Mouse (Mus musculus) left cerebral cortex, postnatal 36 days (tissue): Measurements from ENCODE around the gene Zbtb46. TPM values are rescaled to one million over a fixed set of nuclear protein-coding genes. Genes with fewer than 3 reads are reported as not detected.

Source experiments
- DNase-seq, 2 experiments: peaks; one replicate each; pipeline ENCODE4 v3.0.0; 2021 to 2022; ENCODE audit warnings: low spot score in 2 of 2, mixed read lengths in 1 of 2
- intact Hi-C: fragments of 180-260 bp; cut with DNase I; formaldehyde crosslinking; loops from one replicate; pipeline ENCODE4 v1.15.1; 2025
- total RNA-seq, 2 experiments: library from RNA; stranded (reverse); gene quantifications; 2 replicates each; pipeline ENCODE4 v1.2.3; 2021

The Zbtb46 gene
- total RNA-seq, 2 experiments from 2014 or later: 10.3 to 12.3 TPM

DNA sequence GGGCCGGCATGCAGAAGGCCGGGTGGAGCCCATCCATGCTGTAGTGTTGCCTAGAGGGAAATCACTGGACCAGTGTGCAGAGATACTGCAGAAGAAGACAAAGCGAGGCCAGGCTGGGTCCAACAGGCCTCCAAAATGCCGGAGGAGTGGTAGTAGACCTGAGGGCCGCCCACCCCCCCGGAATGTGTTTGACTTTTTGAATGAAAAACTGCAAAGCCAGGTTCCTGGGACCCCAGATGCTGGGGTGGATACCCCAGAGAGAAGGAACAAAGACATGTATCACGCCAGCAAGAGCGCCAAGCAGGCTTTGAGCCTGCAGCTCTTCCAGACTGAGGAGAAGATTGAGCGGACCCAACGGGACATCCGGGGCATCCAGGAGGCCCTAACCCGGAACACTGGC is 79.4 kb downstream of the Zbtb46 start, which contains the start of gene Lime1:
Lime1 (plus strand) TSS at position 301 of the 400 bp plus-strand sequence.
- intact Hi-C loops: no loop called here
- no peak for DNase-seq

DNA sequence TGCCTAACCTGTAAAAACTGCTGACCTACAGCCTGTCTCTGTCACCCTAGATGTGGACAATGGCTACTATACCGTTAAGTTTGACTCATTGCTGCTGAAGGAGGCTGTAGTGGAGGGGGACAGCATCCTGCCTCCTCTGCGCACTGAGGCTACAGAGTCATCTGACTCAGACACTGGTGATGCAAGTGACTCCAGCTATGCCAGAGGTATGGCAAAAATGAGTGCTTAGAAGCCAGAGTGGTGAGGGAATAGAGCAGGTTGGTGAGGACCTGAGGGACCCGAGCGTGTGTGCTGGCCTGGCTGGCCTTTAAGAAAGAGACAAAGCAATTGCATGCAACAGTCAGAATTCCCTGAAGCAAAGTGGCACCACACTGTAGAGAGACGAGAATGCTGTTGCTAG is 80.5 kb downstream of the Zbtb46 start:
- intact Hi-C loops: no loop called here

DNA sequence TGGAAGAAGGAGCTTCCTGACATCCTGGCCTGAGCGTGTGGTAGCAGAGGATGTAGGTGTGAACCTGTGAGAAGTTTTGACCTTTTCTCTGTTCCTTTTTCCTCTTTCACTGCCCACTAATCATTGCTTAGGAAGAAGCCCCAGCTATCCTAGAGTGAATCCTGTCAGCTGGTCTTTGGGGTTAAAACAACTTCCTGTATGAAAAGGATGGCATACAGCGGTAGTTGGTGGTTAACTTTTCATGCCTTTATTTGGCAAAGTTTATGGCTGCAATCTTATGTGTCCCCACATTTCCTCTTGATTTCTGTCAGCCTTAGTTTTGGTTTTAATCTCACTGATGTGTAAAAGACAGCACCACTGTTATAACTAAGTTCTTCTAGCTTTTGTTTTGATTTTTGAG is 82.0 kb downstream of the Zbtb46 start:
- no peak for DNase-seq
- intact Hi-C loops: no loop called here

More for the DNA sequence above, 80.5 kb downstream of the Zbtb46 start:
- no peak for DNase-seq

DNA sequence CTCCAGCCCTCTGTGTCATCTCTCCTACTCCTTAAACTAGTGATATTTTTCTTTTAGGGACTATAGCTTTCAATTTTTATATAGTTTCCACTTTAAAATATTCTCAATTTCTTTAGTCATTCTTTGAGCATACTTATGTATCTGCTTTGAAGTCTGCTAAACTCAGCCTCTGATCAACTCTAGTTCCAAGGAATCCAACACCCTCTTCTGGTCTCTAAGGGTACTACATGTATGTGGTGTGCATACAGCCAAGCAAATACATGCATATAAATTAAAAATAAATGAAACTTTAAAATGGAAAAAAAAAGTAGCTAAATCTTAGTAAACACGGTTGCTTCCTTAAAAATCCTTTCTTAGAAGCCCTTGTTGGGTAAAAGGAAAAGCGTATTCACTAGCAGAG is 83.4 kb downstream of the Zbtb46 start:
- DNase-seq: no peak
- intact Hi-C loops: no loop called here

DNA sequence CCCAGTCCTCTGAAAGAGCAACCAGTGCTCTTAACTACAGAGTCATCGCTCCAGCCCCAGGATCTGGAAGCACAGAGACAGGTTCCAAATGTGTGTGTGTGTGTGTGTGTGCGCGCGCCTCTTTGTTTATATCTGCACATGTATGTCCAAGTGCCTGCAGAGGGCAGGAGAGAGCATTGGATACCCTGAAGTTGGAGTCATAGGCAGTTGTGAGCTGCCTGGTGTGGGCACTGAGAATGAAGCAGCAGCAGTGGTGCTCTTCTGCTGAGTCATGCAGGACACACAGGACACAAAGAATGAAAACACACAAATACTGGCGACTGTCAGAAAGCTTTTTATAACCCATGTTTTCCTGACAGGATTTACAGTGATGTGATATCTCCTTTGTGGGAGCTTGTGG is 89.2 kb downstream of the Zbtb46 start:
- no peak for DNase-seq
- intact Hi-C loops: no loop called here

- DNase-seq: peak in 1 of 2 experiments; percentile 27
- intact Hi-C loops: no loop called here
These were observed 93.6 kb downstream of the Zbtb46 start for GRCm38 (mm10) chr2:181365655-181366075.

DNA sequence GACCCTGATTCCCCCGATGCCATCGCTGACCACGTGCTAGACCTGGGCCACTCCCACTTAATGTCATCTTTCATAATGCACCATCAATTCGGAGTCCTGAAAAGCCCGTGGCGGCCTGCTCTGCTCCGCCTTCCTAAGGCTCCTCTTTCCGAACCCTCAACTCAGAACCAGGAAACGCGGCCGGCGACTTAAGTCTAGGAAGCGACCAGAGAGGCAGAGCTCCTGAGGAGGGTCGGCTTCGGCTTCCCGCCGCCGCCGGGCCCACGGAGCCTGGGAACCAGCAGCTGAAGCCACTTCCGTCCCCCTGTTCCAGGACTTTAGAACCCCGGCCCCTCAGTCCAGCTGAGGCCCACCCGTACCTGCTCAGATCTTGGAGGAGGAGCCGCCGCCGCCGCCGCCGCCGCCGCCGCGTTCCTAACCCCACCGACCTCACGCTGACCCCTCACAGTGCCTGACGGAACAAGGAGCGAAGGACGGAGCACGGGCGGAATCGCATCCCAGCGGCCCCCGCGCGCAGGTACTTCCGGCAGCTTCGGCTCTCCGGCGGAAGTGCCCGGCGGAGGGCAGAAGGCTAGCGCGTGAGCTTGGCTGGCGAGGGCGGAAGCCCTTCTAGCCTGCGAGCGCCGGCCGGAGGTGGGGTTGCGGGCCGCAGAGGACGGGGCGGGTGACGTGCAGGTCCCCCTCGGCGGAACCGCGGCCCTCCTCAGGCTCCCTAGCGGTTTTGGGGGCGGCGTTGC is 94.2 kb downstream of the Zbtb46 start, which contains the start of the genes Zgpat and Arfrp1:
Zgpat (plus strand) TSS at position 69 of the 737 bp plus-strand sequence.
Arfrp1 (minus strand) TSS at position 545 of the 737 bp plus-strand sequence.
- intact Hi-C loops: no loop called here
- peak; percentile 93 for DNase-seq

GRCm38 (mm10) chr2:181364487-181364859 is 94.8 kb downstream of the Zbtb46 start:
- intact Hi-C loops: no loop called here
- no peak for DNase-seq

- intact Hi-C loops: no loop called here
- DNase-seq: no peak
These were observed 95.3 kb downstream of the Zbtb46 start for GRCm38 (mm10) chr2:181363946-181364345.

GRCm38 (mm10) chr2:181356780-181357179 is 102.4 kb downstream of the Zbtb46 start:
- DNase-seq: no peak
- intact Hi-C loops: no loop called here

DNA sequence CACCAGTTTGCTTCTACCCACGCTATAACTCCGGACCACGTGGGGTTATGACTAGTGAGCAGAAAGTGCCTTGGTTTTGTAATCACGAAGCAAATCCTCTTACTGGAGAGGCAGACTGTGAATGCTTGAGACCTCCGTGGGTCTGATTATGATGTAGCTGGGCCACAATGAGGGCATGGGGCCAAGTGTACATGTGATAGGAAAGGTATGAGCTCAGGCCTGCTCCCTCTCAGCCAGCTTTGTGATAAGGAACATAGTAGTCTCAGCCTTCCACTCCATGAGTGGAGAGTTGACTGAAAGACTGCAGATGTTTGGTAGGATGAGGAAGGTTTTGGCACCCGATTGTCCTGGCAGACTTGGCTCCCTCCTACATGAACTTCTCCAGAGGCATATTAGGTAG is 116.5 kb downstream of the Zbtb46 start:
- no peak for DNase-seq
- intact Hi-C loops: no loop called here

GRCm38 (mm10) chr2:181340426-181340825 is 118.8 kb downstream of the Zbtb46 start:
- no peak for DNase-seq
- intact Hi-C loops: no loop called here

Other genes starting within 250 kb of the Zbtb46 start
- gene Srms, start 246.2 kb downstream of the Zbtb46 start, total RNA-seq: under 1 TPM; 0.25 to 0.50 TPM
- gene Fndc11, start 239.4 kb downstream of the Zbtb46 start, total RNA-seq: not detected
- 1 to 10 TPM; 1.7 to 3.6 TPM for gene Helz2, start 217.4 kb downstream of the Zbtb46 start, total RNA-seq
- gene Gmeb2, start 171.4 kb downstream of the Zbtb46 start, total RNA-seq: 10 to 100 TPM; 20.1 to 23.4 TPM
- gene Stmn3, start 144.9 kb downstream of the Zbtb46 start, total RNA-seq: 100 to 1,000 TPM; 592 to 722 TPM
- 10 to 100 TPM; 28.2 to 41.8 TPM for gene Rtel1, start 139.7 kb downstream of the Zbtb46 start, total RNA-seq
- 10 to 100 TPM; 50.3 to 84.9 TPM for gene Zgpat, start 94.5 kb downstream of the Zbtb46 start, total RNA-seq
- gene Arfrp1, start 94.0 kb downstream of the Zbtb46 start, total RNA-seq: 10 to 100 TPM; 38.5 to 45.4 TPM
- 10 to 100 TPM; 30.5 to 48.6 TPM for gene Lime1, start 79.3 kb downstream of the Zbtb46 start, total RNA-seq
- gene Abhd16b, start 33.8 kb upstream of the Zbtb46 start, total RNA-seq: not detected
- gene Tpd52l2, start 37.7 kb upstream of the Zbtb46 start, total RNA-seq: 10 to 100 TPM; 64.1 to 72.6 TPM
- gene Dnajc5, start 61.1 kb upstream of the Zbtb46 start, total RNA-seq: 100 to 1,000 TPM; 285 to 305 TPM
- 10 to 100 TPM; 33.1 to 65.4 TPM for gene Uckl1, start 125.5 kb upstream of the Zbtb46 start, total RNA-seq
- gene Prpf6, start 132.4 kb upstream of the Zbtb46 start, total RNA-seq: 10 to 100 TPM; 49.8 to 54.4 TPM
- gene Zfp512b, start 133.4 kb upstream of the Zbtb46 start, total RNA-seq: 100 to 1,000 TPM in 1 of 2 experiments, 10 to 100 TPM in 1; 70.6 to 105 TPM
- gene Samd10, start 139.8 kb upstream of the Zbtb46 start, total RNA-seq: 10 to 100 TPM; 19.9 to 20.9 TPM
- under 1 TPM in 1 of 2 experiments, not detected in 1; 0.75 TPM for gene Gm29797, start 197.6 kb upstream of the Zbtb46 start, total RNA-seq
- gene Sox18, start 212.2 kb upstream of the Zbtb46 start, total RNA-seq: 10 to 100 TPM; 11.3 to 14.7 TPM
- 10 to 100 TPM; 64.9 to 75.5 TPM for gene Tcea2, start 220.9 kb upstream of the Zbtb46 start, total RNA-seq
- gene Rgs19, start 234.6 kb upstream of the Zbtb46 start, total RNA-seq: 10 to 100 TPM; 32.7 to 36.0 TPM
- gene Lkaaear1, start 239.0 kb upstream of the Zbtb46 start, total RNA-seq: not detected